Mouse (Mus musculus): ENCODE results near the gene Syt13. TPM values are rescaled to one million over a fixed set of nuclear protein-coding genes. Genes with fewer than 3 reads are reported as not detected.
A peak's percentile ranks its signal among the peaks of the same experiment; 100 is the strongest.

The Syt13 gene
- polyA plus RNA-seq, 1 experiment from 2014 or later, result 112 TPM

- Histone ChIP-seq H3K9ac (ENCODE audit: low read depth, low read length) (peak overlapping the region; percentile 86), H3K36me3 (ENCODE audit: control insufficient read depth, insufficient read depth, low read length) (no peaks in the 10 kb centered on the region), H3K4me1 (ENCODE audit: control insufficient read depth, insufficient read depth, low read length) (peaks cover 66% of the 10 kb centered on the region), H3K9me3 (replicated peaks; ENCODE audit: control insufficient read depth, low read length, poor library complexity, severe bottlenecking) (no peaks in the 10 kb centered on the region), H3K27ac (ENCODE audit: low read length) (peak overlapping the region; percentile 82), H3K27me3 (ENCODE audit: control insufficient read depth, insufficient read depth, low read depth, low read length) (no peaks in the 10 kb centered on the region), H3K4me3 (ENCODE audit: low read depth, low read length) (peak overlapping the region; percentile 60), H3K4me2 (ENCODE audit: low read length) (peak overlapping the region; percentile 69)
- no peak for ATAC-seq
- 5% methylated on average over 9 of the region's 10 CpGs for WGBS
Measured at GRCm38 (mm10) chr2:92915659-92916631, 1.0 kb downstream of the Syt13 start.

DNA sequence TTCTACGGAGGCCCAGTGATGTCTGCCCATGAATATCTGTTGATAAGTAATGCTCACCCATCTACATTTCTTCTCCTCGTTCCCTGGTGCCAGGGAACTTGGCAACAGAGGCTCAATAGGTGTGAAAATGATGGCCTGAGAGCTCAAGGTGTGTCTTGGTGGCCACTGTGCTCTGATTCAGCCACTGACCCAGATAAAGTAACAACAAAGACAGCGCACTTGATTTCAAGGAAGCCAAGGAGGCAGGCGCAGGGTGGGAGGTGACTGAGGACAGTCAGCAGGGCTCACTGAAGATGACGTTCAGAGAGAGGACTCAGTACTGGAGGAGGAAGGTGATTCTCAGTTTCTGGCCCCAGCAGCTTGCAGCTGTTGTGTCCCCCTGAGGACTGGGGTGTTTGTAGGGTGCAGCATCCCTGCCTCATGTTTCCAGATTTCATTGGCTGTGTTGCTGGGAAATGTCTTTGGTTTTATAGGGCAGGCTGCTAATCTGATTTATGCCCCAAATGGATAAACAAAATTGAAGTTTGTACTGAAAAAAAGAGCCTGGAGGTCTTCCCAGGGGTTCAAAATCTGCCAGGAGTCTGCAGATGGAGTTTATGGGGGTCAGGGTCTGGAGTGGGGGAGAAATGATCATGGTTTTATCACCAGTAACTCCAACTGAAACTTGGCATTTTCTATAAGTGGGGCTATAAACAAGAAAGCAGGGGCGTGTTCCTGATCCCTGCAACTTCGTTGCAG, 2.7 kb downstream of the Syt13 start:
- 0 out of 2 replicates have a peak overlapping the region, but pooled peaks have one; percentile 48 for H3K27ac ChIP-seq (ENCODE audit: low read length)
- peak overlapping the region; percentile 58 for H3K9ac ChIP-seq (ENCODE audit: low read depth, low read length)
- WGBS, result 35% methylated on average over 7 of the region's 7 CpGs
- no peaks in the 10 kb centered on the region for H3K36me3 ChIP-seq (ENCODE audit: control insufficient read depth, insufficient read depth, low read length)
- peak overlapping the region; percentile 9 for H3K4me3 ChIP-seq (ENCODE audit: low read depth, low read length)
- H3K4me1 ChIP-seq (ENCODE audit: control insufficient read depth, insufficient read depth, low read length), result peaks cover 61% of the 10 kb centered on the region
- ATAC-seq, result no peak
- no peaks in the 10 kb centered on the region for H3K9me3 ChIP-seq (replicated peaks; ENCODE audit: control insufficient read depth, low read length, poor library complexity, severe bottlenecking)
- peak overlapping the region; percentile 69 for H3K4me2 ChIP-seq (ENCODE audit: low read length)
- no peaks in the 10 kb centered on the region for H3K27me3 ChIP-seq (ENCODE audit: control insufficient read depth, insufficient read depth, low read depth, low read length)

DNA sequence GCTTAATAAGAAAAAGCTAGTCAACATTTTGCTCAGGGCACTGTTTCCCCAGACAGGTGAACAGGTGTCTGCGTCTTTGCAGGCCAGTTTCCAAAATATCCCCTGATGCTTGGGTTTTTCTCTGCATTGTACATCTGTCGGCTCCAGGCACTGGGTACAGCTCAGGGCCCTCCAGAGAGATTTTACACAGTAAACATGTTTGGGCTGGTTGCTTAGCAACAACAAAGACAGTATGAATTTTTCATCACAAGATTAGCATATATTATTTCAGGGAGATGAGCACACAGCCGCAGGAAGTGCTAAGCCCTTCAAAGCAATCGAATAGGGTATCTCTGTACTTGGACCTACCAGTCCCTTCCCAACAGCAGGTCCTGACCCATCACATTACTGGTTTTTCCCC, 5.8 kb downstream of the Syt13 start:
- peak; percentile 85 for ATAC-seq

GRCm38 (mm10) chr2:92924677-92925259, 9.9 kb downstream of the Syt13 start:
- Histone ChIP-seq H3K4me2 (ENCODE audit: low read length) (no peak overlapping the region), H3K27me3 (ENCODE audit: control insufficient read depth, insufficient read depth, low read depth, low read length) (no peaks in the 10 kb centered on the region), H3K9ac (ENCODE audit: low read depth, low read length) (no peak overlapping the region), H3K36me3 (ENCODE audit: control insufficient read depth, insufficient read depth, low read length) (no peaks in the 10 kb centered on the region), H3K4me1 (ENCODE audit: control insufficient read depth, insufficient read depth, low read length) (peaks cover 23% of the 10 kb centered on the region), H3K27ac (ENCODE audit: low read length) (no peak overlapping the region), H3K4me3 (ENCODE audit: low read depth, low read length) (no peak overlapping the region), H3K9me3 (replicated peaks; ENCODE audit: control insufficient read depth, low read length, poor library complexity, severe bottlenecking) (no peaks in the 10 kb centered on the region)
- ATAC-seq, result no peak
- WGBS, result 59% methylated on average over 6 of the region's 6 CpGs

More for the DNA sequence above, 5.8 kb downstream of the Syt13 start:
- Histone ChIP-seq H3K9me3 (replicated peaks; ENCODE audit: control insufficient read depth, low read length, poor library complexity, severe bottlenecking) (no peaks in the 10 kb centered on the region), H3K4me3 (ENCODE audit: low read depth, low read length) (no peak overlapping the region), H3K4me2 (ENCODE audit: low read length) (no peak overlapping the region), H3K27ac (ENCODE audit: low read length) (peak overlapping the region; percentile 58), H3K9ac (ENCODE audit: low read depth, low read length) (no peak overlapping the region), H3K36me3 (ENCODE audit: control insufficient read depth, insufficient read depth, low read length) (no peaks in the 10 kb centered on the region), H3K27me3 (ENCODE audit: control insufficient read depth, insufficient read depth, low read depth, low read length) (no peaks in the 10 kb centered on the region), H3K4me1 (ENCODE audit: control insufficient read depth, insufficient read depth, low read length) (peaks cover 45% of the 10 kb centered on the region)
- 17% methylated on average over 4 of the region's 4 CpGs for WGBS

DNA sequence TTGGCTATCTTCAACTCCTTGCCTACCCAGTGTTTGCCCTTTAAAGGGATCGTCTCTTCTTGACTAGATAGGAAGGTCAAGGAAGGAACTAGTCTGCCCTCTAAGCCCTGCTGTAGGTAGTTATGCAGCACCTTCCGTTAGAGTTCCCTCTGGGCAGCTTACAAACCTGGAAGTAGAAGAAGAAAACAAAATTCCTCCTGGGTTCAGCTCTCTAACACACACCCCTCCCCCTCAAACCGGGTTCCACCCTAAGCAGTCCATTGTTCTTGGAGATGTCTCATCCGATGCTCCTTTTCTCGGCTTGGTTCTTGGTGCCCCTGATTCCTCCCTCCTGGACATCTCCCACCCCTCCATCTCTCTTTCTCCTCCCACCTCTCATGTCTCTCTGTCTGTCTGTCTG, 14.8 kb downstream of the Syt13 start:
- Histone ChIP-seq H3K27me3 (ENCODE audit: control insufficient read depth, insufficient read depth, low read depth, low read length) (no peaks in the 10 kb centered on the region), H3K36me3 (ENCODE audit: control insufficient read depth, insufficient read depth, low read length) (no peaks in the 10 kb centered on the region), H3K9ac (ENCODE audit: low read depth, low read length) (no peak overlapping the region), H3K4me2 (ENCODE audit: low read length) (no peak overlapping the region), H3K27ac (ENCODE audit: low read length) (no peak overlapping the region), H3K9me3 (replicated peaks; ENCODE audit: control insufficient read depth, low read length, poor library complexity, severe bottlenecking) (no peaks in the 10 kb centered on the region), H3K4me3 (ENCODE audit: low read depth, low read length) (no peak overlapping the region), H3K4me1 (ENCODE audit: control insufficient read depth, insufficient read depth, low read length) (peaks cover 12% of the 10 kb centered on the region)
- ATAC-seq, result no peak
- WGBS, result 71% methylated on average over 5 of the region's 5 CpGs

DNA sequence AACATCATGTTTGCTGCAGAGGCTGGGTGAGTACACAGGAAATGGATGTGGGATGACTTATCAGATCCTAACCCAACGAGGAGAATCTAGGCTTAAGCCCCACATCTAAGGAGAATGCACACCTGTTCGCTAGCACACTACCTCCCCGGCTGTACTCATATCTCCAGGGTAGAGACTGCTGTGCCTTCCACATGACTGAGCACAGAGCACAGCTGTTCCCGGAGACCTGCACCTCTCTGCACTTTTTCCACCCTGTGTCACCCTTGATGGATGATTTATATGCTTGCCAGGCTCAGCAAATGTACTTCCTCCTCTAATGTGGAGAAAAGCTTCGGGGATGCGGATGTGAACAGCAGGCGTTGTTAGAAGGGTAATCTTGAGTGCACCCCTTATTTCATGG, 16.2 kb downstream of the Syt13 start:
- Histone ChIP-seq H3K9me3 (replicated peaks; ENCODE audit: control insufficient read depth, low read length, poor library complexity, severe bottlenecking) (no peaks in the 10 kb centered on the region), H3K4me2 (ENCODE audit: low read length) (no peak overlapping the region), H3K36me3 (ENCODE audit: control insufficient read depth, insufficient read depth, low read length) (no peaks in the 10 kb centered on the region), H3K9ac (ENCODE audit: low read depth, low read length) (no peak overlapping the region), H3K4me3 (ENCODE audit: low read depth, low read length) (no peak overlapping the region), H3K27me3 (ENCODE audit: control insufficient read depth, insufficient read depth, low read depth, low read length) (no peaks in the 10 kb centered on the region), H3K27ac (ENCODE audit: low read length) (no peak overlapping the region), H3K4me1 (ENCODE audit: control insufficient read depth, insufficient read depth, low read length) (peaks cover 13% of the 10 kb centered on the region)
- WGBS, result 88% methylated on average over 7 of the region's 7 CpGs
- no peak for ATAC-seq

- Histone ChIP-seq H3K9me3 (replicated peaks; ENCODE audit: control insufficient read depth, low read length, poor library complexity, severe bottlenecking) (no peaks in the 10 kb centered on the region), H3K36me3 (ENCODE audit: control insufficient read depth, insufficient read depth, low read length) (no peaks in the 10 kb centered on the region), H3K27ac (ENCODE audit: low read length) (no peak overlapping the region), H3K4me3 (ENCODE audit: low read depth, low read length) (no peak overlapping the region), H3K4me2 (ENCODE audit: low read length) (no peak overlapping the region), H3K4me1 (ENCODE audit: control insufficient read depth, insufficient read depth, low read length) (peaks cover 13% of the 10 kb centered on the region), H3K27me3 (ENCODE audit: control insufficient read depth, insufficient read depth, low read depth, low read length) (no peaks in the 10 kb centered on the region), H3K9ac (ENCODE audit: low read depth, low read length) (no peak overlapping the region)
- WGBS, result 77% methylated on average over 6 of the region's 6 CpGs
- no peak for ATAC-seq
Measured at GRCm38 (mm10) chr2:92933379-92933778, 18.5 kb downstream of the Syt13 start.

DNA sequence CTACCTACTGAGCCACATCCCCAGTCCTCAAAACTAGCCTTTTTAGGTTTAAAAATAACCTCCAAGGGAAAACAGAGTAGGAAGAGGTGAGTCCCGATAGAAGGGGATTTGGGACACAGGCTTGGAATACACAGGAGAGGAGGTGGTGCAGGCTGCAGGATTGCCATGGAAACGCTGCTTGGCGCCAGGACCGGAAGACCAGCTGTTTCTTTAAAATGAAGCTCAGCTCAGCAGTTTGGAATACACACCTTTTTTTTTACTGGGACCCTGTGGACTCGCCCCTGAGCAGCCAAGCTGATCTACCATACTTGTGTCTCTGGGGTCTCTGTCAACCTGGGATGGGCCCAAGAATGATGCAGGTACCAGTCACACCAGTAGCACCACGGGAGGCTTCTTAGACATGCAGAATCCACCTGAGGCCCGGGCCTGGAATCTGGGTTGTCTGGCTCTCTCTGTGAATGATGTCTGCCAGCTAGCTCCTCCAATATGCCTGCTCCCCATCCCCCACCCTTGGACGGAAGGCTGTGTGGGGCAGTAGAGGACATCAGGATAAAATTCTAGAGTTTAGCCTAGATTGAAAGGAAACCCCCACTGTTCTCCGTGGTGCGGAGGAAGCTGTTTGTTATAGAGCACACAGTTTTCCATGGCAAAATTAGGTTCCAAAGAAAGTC, 19.5 kb downstream of the Syt13 start:
- Histone ChIP-seq H3K9ac (ENCODE audit: low read depth, low read length) (no peak overlapping the region), H3K27ac (ENCODE audit: low read length) (no peak overlapping the region), H3K9me3 (replicated peaks; ENCODE audit: control insufficient read depth, low read length, poor library complexity, severe bottlenecking) (no peaks in the 10 kb centered on the region), H3K4me3 (ENCODE audit: low read depth, low read length) (no peak overlapping the region), H3K4me2 (ENCODE audit: low read length) (peak overlapping the region; percentile 1; the same call in 1 of the 2 replicates), H3K36me3 (ENCODE audit: control insufficient read depth, insufficient read depth, low read length) (no peaks in the 10 kb centered on the region), H3K4me1 (ENCODE audit: control insufficient read depth, insufficient read depth, low read length) (peaks cover 13% of the 10 kb centered on the region), H3K27me3 (ENCODE audit: control insufficient read depth, insufficient read depth, low read depth, low read length) (no peaks in the 10 kb centered on the region)
- WGBS, result 10% methylated on average over 10 of the region's 10 CpGs
- no peak for ATAC-seq
